ENCODE assay signal across 8 mouse cellular contexts in genomic region chr11:88067191-88067585, GRCm38 (mm10). TPM values are rescaled to one million over a fixed set of nuclear protein-coding genes. Genes with fewer than 3 reads are reported as not detected.
DNase-seq lines count a peak whose midpoint lies in the region; ATAC-seq and TF ChIP-seq lines count a peak whose summit lies in the region.

No protein-coding gene starts in this region.

- in situ Hi-C loops in CH12.LX (cut with MboI; ENCODE audit: low pct_ligation_motif_present, low pct_unique_long_range_greater_than_20kb, low sequenced_read_pairs), result no loop called here

- dilution Hi-C loops in CH12.LX (cut with MboI; ENCODE audit: extremely low pct_ligation_motif_present, extremely low pct_unique_long_range_greater_than_20kb, low sequenced_read_pairs), result loop anchor here (25.0 kb wide), 1 partner anchor 120 kb away; no protein-coding TSS in a partner anchor

- peaks cover 31% of the 10 kb centered on the region for H3K79me2 ChIP-seq in CH12.LX (replicated peaks; ENCODE audit: control insufficient read depth, extremely low read depth, insufficient read depth, poor library complexity, severe bottlenecking)

- peaks cover 4 to 30% of the 10 kb centered on the region in 2 experiments; a peak in 3 of 4 replicates for H3K4me1 ChIP-seq in CH12.LX (ENCODE audit: control insufficient read depth in 1 of 2, insufficient read depth in 2 of 2)
- H3K4me1 ChIP-seq in forebrain, embryonic 11.5 days (replicated peaks; ENCODE audit: control insufficient read depth, insufficient read depth, low read length), result peaks cover 8% of the 10 kb centered on the region
- peaks cover 31% of the 10 kb centered on the region for H3K4me1 ChIP-seq in limb, embryonic 13.5 days
- H3K4me1 ChIP-seq in neural tube, embryonic 14.5 days (ENCODE audit: control insufficient read depth, insufficient read depth, low read length), result peaks cover 21% of the 10 kb centered on the region

- no peaks in the 10 kb centered on the region for H3K27me3 ChIP-seq in CH12.LX (replicated peaks)
- no peaks in the 10 kb centered on the region for H3K27me3 ChIP-seq in forebrain, embryonic 11.5 days (ENCODE audit: control insufficient read depth, insufficient read depth, low read length)
- no peaks in the 10 kb centered on the region for H3K27me3 ChIP-seq in limb, embryonic 13.5 days
- no peaks in the 10 kb centered on the region; the same call in 1 of the 2 replicates for H3K27me3 ChIP-seq in neural tube, embryonic 14.5 days (ENCODE audit: control insufficient read depth, insufficient read depth, low read length)

- no peak for TF ChIP-seq POLR2A in CH12.LX (IDR thresholded peaks at IDR 0.05; ENCODE audit: low read depth, low read length)

- intact Hi-C loops in gastrocnemius, adult 2 months (cut with DNase I), result no loop called here
- intact Hi-C loops in gastrocnemius, postnatal 36 days (cut with DNase I), result no loop called here

- H3K27ac ChIP-seq in gastrocnemius, adult 2 months, result peak overlapping the region; percentile 99
- no peak overlapping the region for H3K27ac ChIP-seq in CH12.LX (ENCODE audit: insufficient read depth, low read depth)
- H3K27ac ChIP-seq in forebrain, embryonic 11.5 days (ENCODE audit: low read depth, low read length), result peak overlapping the region; percentile 98
- H3K27ac ChIP-seq in limb, embryonic 13.5 days, result peak overlapping the region; percentile 98
- H3K27ac ChIP-seq in neural tube, embryonic 14.5 days (ENCODE audit: low read depth, low read length), result peak overlapping the region; percentile 99

- no peaks in the 10 kb centered on the region for H3K36me3 ChIP-seq in CH12.LX (replicated peaks in 1 of 2; ENCODE audit: control insufficient read depth in 1 of 2, insufficient read depth in 1 of 2, low read length in 1 of 2)
- no peaks in the 10 kb centered on the region for H3K36me3 ChIP-seq in forebrain, embryonic 11.5 days (ENCODE audit: control insufficient read depth, insufficient read depth, low read length)
- no peaks in the 10 kb centered on the region for H3K36me3 ChIP-seq in limb, embryonic 13.5 days
- no peaks in the 10 kb centered on the region for H3K36me3 ChIP-seq in neural tube, embryonic 14.5 days (ENCODE audit: control insufficient read depth, insufficient read depth, low read length)

- no peak for TF ChIP-seq EP300 in CH12.LX (IDR thresholded peaks at IDR 0.05; ENCODE audit: low read length)

- TF ChIP-seq CTCF in gastrocnemius, adult 2 months (IDR thresholded peaks at IDR 0.05), result no peak
- no peak for TF ChIP-seq CTCF in CH12.LX (conservative IDR thresholded peaks at IDR 0.05 in 1 of 2, IDR thresholded peaks at IDR 0.05 in 1 of 2; ENCODE audit: low read depth in 2 of 2, low read length in 2 of 2)

- peak overlapping the region; percentile 98 for H3K9ac ChIP-seq in CH12.LX (ENCODE audit: insufficient read depth, low read depth)
- H3K9ac ChIP-seq in forebrain, embryonic 11.5 days (ENCODE audit: low read length), result peak overlapping the region; percentile 100
- peak overlapping the region; percentile 98 for H3K9ac ChIP-seq in limb, embryonic 13.5 days
- H3K9ac ChIP-seq in neural tube, embryonic 14.5 days (replicated peaks; ENCODE audit: low read depth, low read length), result peak overlapping the region; percentile 98

- H3K4me3 ChIP-seq in gastrocnemius, adult 2 months, result peak overlapping the region; percentile 95
- H3K4me3 ChIP-seq in CH12.LX (replicated peaks in 1 of 3; ENCODE audit: low read depth in 2 of 3, low read length in 2 of 3, poor library complexity in 1 of 3), result peak overlapping the region; percentile 56 to 84 (median 79)
- peak overlapping the region; percentile 100 for H3K4me3 ChIP-seq in forebrain, embryonic 11.5 days (ENCODE audit: low read depth, low read length)
- peak overlapping the region; percentile 98 for H3K4me3 ChIP-seq in limb, embryonic 13.5 days
- peak overlapping the region; percentile 99 for H3K4me3 ChIP-seq in neural tube, embryonic 14.5 days (ENCODE audit: low read depth, low read length)

- peak overlapping the region; percentile 87 for H3K4me2 ChIP-seq in CH12.LX (ENCODE audit: insufficient read depth, low read depth, poor library complexity, severe bottlenecking)
- H3K4me2 ChIP-seq in forebrain, embryonic 11.5 days (ENCODE audit: low read depth, low read length, severe bottlenecking), result peak overlapping the region; percentile 74
- H3K4me2 ChIP-seq in limb, embryonic 13.5 days (replicated peaks), result peak overlapping the region; percentile 71
- peak overlapping the region; percentile 80 for H3K4me2 ChIP-seq in neural tube, embryonic 14.5 days (ENCODE audit: low read depth, low read length)

- H3K9me3 ChIP-seq in CH12.LX (replicated peaks; ENCODE audit: low read length), result no peaks in the 10 kb centered on the region
- no peaks in the 10 kb centered on the region for H3K9me3 ChIP-seq in forebrain, embryonic 11.5 days (ENCODE audit: control insufficient read depth, low read length)
- H3K9me3 ChIP-seq in limb, embryonic 13.5 days, result no peaks in the 10 kb centered on the region
- H3K9me3 ChIP-seq in neural tube, embryonic 14.5 days (ENCODE audit: control insufficient read depth, low read length), result no peaks in the 10 kb centered on the region

- 5% methylated on average over 8 of the region's 8 CpGs for WGBS in forebrain, embryonic 11.5 days
- WGBS in limb, embryonic 13.5 days, result 2% methylated on average over 8 of the region's 8 CpGs
- WGBS in neural tube, embryonic 14.5 days, result 1% methylated on average over 8 of the region's 8 CpGs

- peak; percentile 34 for DNase-seq in gastrocnemius, adult 2 months
- DNase-seq in gastrocnemius, postnatal 36 days, result no peak
- DNase-seq in CH12.LX (ENCODE audit: extremely low read depth), result no peak
- DNase-seq in forebrain, embryonic 11.5 days (ENCODE audit: low spot score), result no peak
- no peak for DNase-seq in yolk sac, embryonic 10.5 days (ENCODE audit: low spot score)
- DNase-seq in gastrocnemius, postnatal 4 days (ENCODE audit: low spot score in 2 of 2), result no peak

- no peak for TF ChIP-seq RAD21 in CH12.LX (IDR thresholded peaks at IDR 0.05; ENCODE audit: low read depth, low read length)

- ATAC-seq in forebrain, embryonic 11.5 days (replicated peaks; ENCODE audit: low FRiP score), result no peak
- no peak for ATAC-seq in limb, embryonic 13.5 days (ENCODE audit: low FRiP score, low read depth)
- peak; percentile 31; the same call in 1 of the 2 replicates for ATAC-seq in neural tube, embryonic 14.5 days (ENCODE audit: low read depth)

TF ChIP-seq in CH12.LX, 34 proteins besides CTCF, POLR2A, EP300 and RAD21:
- no peak for TF ChIP-seq UBTF (IDR thresholded peaks at IDR 0.05; ENCODE audit: low read depth, low read length)
- TF ChIP-seq USF1 (IDR thresholded peaks at IDR 0.05; ENCODE audit: low read depth, low read length), result no peak
- TF ChIP-seq MAFK (IDR thresholded peaks at IDR 0.05; ENCODE audit: insufficient replicate concordance, low read length), result no peak
- no peak for TF ChIP-seq ZC3H11A (IDR thresholded peaks at IDR 0.05; ENCODE audit: low read depth, low read length)
- TF ChIP-seq JUN (IDR thresholded peaks at IDR 0.05; ENCODE audit: insufficient read depth, low read depth, low read length), result no peak
- no peak for TF ChIP-seq MYC (IDR thresholded peaks at IDR 0.05; ENCODE audit: low read depth, low read length)
- TF ChIP-seq POLR2AphosphoS2 (IDR thresholded peaks at IDR 0.05; ENCODE audit: low read depth, low read length), result no peak
- no peak for TF ChIP-seq ELF1 (IDR thresholded peaks at IDR 0.05; ENCODE audit: low read depth, low read length)
- no peak for TF ChIP-seq USF2 (conservative IDR thresholded peaks at IDR 0.05; ENCODE audit: low read depth, low read length)
- no peak for TF ChIP-seq ZNF384 (IDR thresholded peaks at IDR 0.05; ENCODE audit: low read depth, low read length)
TF ChIP-seq in CH12.LX: peak in this region for 0.

RNA-seq across cellular contexts. Expression of gene Vezf1, which starts 0.9 kb away (rescaled TPM):
- total RNA-seq in gastrocnemius, adult 2 months (2021), result 10 to 100 TPM; 76.5 to 87.2 TPM
- 10 to 100 TPM; 50.0 to 71.2 TPM for total RNA-seq in gastrocnemius, postnatal 36 days (2021)
- total RNA-seq in CH12.LX (2012; rRNA removed) (5.6 and 7.4 TPM in 2 replicates), CH12.LX (2014; rRNA removed) (8.3 and 9.8 TPM in 2 replicates)
- polyA plus RNA-seq in CH12.LX (2012; ENCODE audit: insufficient read length, low read depth), result 10.1 and 11.4 TPM in 2 replicates
- polyA plus RNA-seq in forebrain, embryonic 11.5 days (2014; fragmentation: Nextera tagmentation; extraction: Ambion mirVana), result 84.8 and 87.7 TPM in 2 replicates
- polyA plus RNA-seq in limb, embryonic 13.5 days (2015; fragmentation: Nextera tagmentation; extraction: Ambion mirVana), result 46.8 and 48.9 TPM in 2 replicates
- polyA plus RNA-seq in neural tube, embryonic 14.5 days (2014; fragmentation: Nextera tagmentation; extraction: Ambion mirVana), result 50.2 and 53.5 TPM in 2 replicates
- total RNA-seq in gastrocnemius, postnatal 4 days (2021), result 10 to 100 TPM; 39.5 to 44.8 TPM

RNA-seq across cellular contexts. Expression of gene Srsf1, which starts 20.0 kb away (rescaled TPM):
- total RNA-seq in gastrocnemius, adult 2 months (2021), result 10 to 100 TPM; 67.5 to 85.8 TPM
- 10 to 100 TPM; 54.4 to 60.2 TPM for total RNA-seq in gastrocnemius, postnatal 36 days (2021)
- total RNA-seq in CH12.LX (2012; rRNA removed) (416 and 617 TPM in 2 replicates), CH12.LX (2014; rRNA removed) (812 and 852 TPM in 2 replicates)
- 705 and 730 TPM in 2 replicates for polyA plus RNA-seq in CH12.LX (2012; ENCODE audit: insufficient read length, low read depth)
- polyA plus RNA-seq in forebrain, embryonic 11.5 days (2014; fragmentation: Nextera tagmentation; extraction: Ambion mirVana), result 559 and 563 TPM in 2 replicates
- 340 and 357 TPM in 2 replicates for polyA plus RNA-seq in limb, embryonic 13.5 days (2015; fragmentation: Nextera tagmentation; extraction: Ambion mirVana)
- polyA plus RNA-seq in neural tube, embryonic 14.5 days (2014; fragmentation: Nextera tagmentation; extraction: Ambion mirVana), result 235 and 280 TPM in 2 replicates
- 100 to 1,000 TPM; 171 to 215 TPM for total RNA-seq in gastrocnemius, postnatal 4 days (2021)

RNA-seq across cellular contexts. Expression of gene Cuedc1, which starts 30.7 kb away (rescaled TPM):
- total RNA-seq in gastrocnemius, adult 2 months (2021), result 100 to 1,000 TPM; 101 to 127 TPM
- total RNA-seq in gastrocnemius, postnatal 36 days (2021), result 10 to 100 TPM; 80.3 to 96.9 TPM
- total RNA-seq in CH12.LX (2012; rRNA removed) (0.34 and 0.47 TPM in 2 replicates), CH12.LX (2014; rRNA removed) (0.18 and 0.20 TPM in 2 replicates)
- polyA plus RNA-seq in CH12.LX (2012; ENCODE audit: insufficient read length, low read depth), result 0.51 and 0.76 TPM in 2 replicates
- 26.2 and 29.0 TPM in 2 replicates for polyA plus RNA-seq in forebrain, embryonic 11.5 days (2014; fragmentation: Nextera tagmentation; extraction: Ambion mirVana)
- 37.2 and 37.7 TPM in 2 replicates for polyA plus RNA-seq in limb, embryonic 13.5 days (2015; fragmentation: Nextera tagmentation; extraction: Ambion mirVana)
- 34.0 and 38.3 TPM in 2 replicates for polyA plus RNA-seq in neural tube, embryonic 14.5 days (2014; fragmentation: Nextera tagmentation; extraction: Ambion mirVana)
- 10 to 100 TPM; 47.4 to 53.8 TPM for total RNA-seq in gastrocnemius, postnatal 4 days (2021)

Comparison
In these comparisons a context has a peak if more than half of its experiments do, and no peak if none do; other contexts are left out.
1. RNA of gene Cuedc1, which starts 30.7 kb away (total RNA-seq): 101 to 127 TPM in gastrocnemius, adult 2 months, 80.3 to 96.9 TPM in gastrocnemius, postnatal 36 days and 47.4 to 53.8 TPM in gastrocnemius, postnatal 4 days; 0.18 to 0.47 TPM in CH12.LX; every median in the first group is over 10 times any median in the second.
2. Peak in every context shown above with its lines, with median percentiles within 50 percentile points of each other: H3K4me3 ChIP-seq, H3K4me2 ChIP-seq and H3K9ac ChIP-seq.